Mouse (Mus musculus): Measurements from ENCODE around the gene Zfp579. TPM values are rescaled to one million over a fixed set of nuclear protein-coding genes. Genes with fewer than 3 reads are reported as not detected.

The Zfp579 gene
- polyA plus RNA-seq (2017; shearing (Covaris generic)): 25.9 TPM

GRCm38 (mm10) chr7:4996003-4996895, at the start of gene Zfp579:
Zfp579 (minus strand) TSS chr7:4996158.

GRCm38 (mm10) chr7:5038109-5038732, 42.3 kb upstream of the Zfp579 start, which contains the start of gene Zfp784:
Zfp784 (minus strand) TSS chr7:5038446.

GRCm38 (mm10) chr7:5033818-5034217, 37.9 kb upstream of the Zfp579 start, which contains the start of gene 4632433K11Rik:
4632433K11Rik (plus strand) TSS chr7:5034118.

GRCm38 (mm10) chr7:5020000-5020681, 24.2 kb upstream of the Zfp579 start, which contains the start of the genes Zfp865 and Ccdc106:
Zfp865 (plus strand) TSS chr7:5020376.
Ccdc106 (plus strand) TSS chr7:5020553.

GRCm38 (mm10) chr7:5015118-5016001, 19.4 kb upstream of the Zfp579 start, which contains the start of gene Gm44973:
Gm44973 (plus strand) TSS chr7:5015496.

GRCm38 (mm10) chr7:5014251-5015117, 18.5 kb upstream of the Zfp579 start, which contains the start of the genes Zfp524 and Fiz1:
Zfp524 (plus strand) TSS chr7:5014415.
Fiz1 (minus strand) TSS chr7:5014697.

GRCm38 (mm10) chr7:4971068-4971467, 24.9 kb downstream of the Zfp579 start, which contains the start of gene Sbk3:
Sbk3 (minus strand) TSS chr7:4971168.

GRCm38 (mm10) chr7:4964272-4964671, 31.7 kb downstream of the Zfp579 start, which contains the start of gene Sbk2:
Sbk2 (minus strand) TSS chr7:4964406.

Other genes with a start within 250 kb of the Zfp579 start
- 3.4 TPM for gene Cox6b2, start 243.1 kb downstream of the Zfp579 start, polyA plus RNA-seq (2017; shearing (Covaris generic))
- gene Fam71e2, start 224.9 kb downstream of the Zfp579 start, polyA plus RNA-seq (2017; shearing (Covaris generic)): not detected
- not detected for gene Il11, start 213.3 kb downstream of the Zfp579 start, polyA plus RNA-seq (2017; shearing (Covaris generic))
- not detected for gene Tmem190, start 213.2 kb downstream of the Zfp579 start, polyA plus RNA-seq (2017; shearing (Covaris generic))
- 13.4 TPM for gene Tmem238, start 206.5 kb downstream of the Zfp579 start, polyA plus RNA-seq (2017; shearing (Covaris generic))
- 323 TPM for gene Rpl28, start 203.3 kb downstream of the Zfp579 start, polyA plus RNA-seq (2017; shearing (Covaris generic))
- 106 TPM for gene Ube2s, start 183.6 kb downstream of the Zfp579 start, polyA plus RNA-seq (2017; shearing (Covaris generic))
- not detected for gene Shisa7, start 151.5 kb downstream of the Zfp579 start, polyA plus RNA-seq (2017; shearing (Covaris generic))
- gene Isoc2b, start 125.9 kb downstream of the Zfp579 start, polyA plus RNA-seq (2017; shearing (Covaris generic)): 33.3 TPM
- gene Isoc2a, start 119.0 kb downstream of the Zfp579 start, polyA plus RNA-seq (2017; shearing (Covaris generic)): 1.1 TPM
- gene Gm36210, start 89.6 kb downstream of the Zfp579 start, polyA plus RNA-seq (2017; shearing (Covaris generic)): not detected
- gene Zfp628, start 80.9 kb downstream of the Zfp579 start, polyA plus RNA-seq (2017; shearing (Covaris generic)): 2.6 TPM
- gene Nat14, start 74.1 kb downstream of the Zfp579 start, polyA plus RNA-seq (2017; shearing (Covaris generic)): 0.79 TPM
- gene Ssc5d, start 70.4 kb downstream of the Zfp579 start, polyA plus RNA-seq (2017; shearing (Covaris generic)): 0.17 TPM
- 0.25 TPM for gene Sbk2, start 31.8 kb downstream of the Zfp579 start, polyA plus RNA-seq (2017; shearing (Covaris generic))
- gene Sbk3, start 25.0 kb downstream of the Zfp579 start, polyA plus RNA-seq (2017; shearing (Covaris generic)): not detected
- 26.5 TPM for gene Zfp524, start 18.3 kb upstream of the Zfp579 start, polyA plus RNA-seq (2017; shearing (Covaris generic))
- 46.1 TPM for gene Fiz1, start 18.5 kb upstream of the Zfp579 start, polyA plus RNA-seq (2017; shearing (Covaris generic))
- 11.4 TPM for gene Gm44973, start 19.3 kb upstream of the Zfp579 start, polyA plus RNA-seq (2017; shearing (Covaris generic))
- 11.8 TPM for gene Zfp865, start 24.2 kb upstream of the Zfp579 start, polyA plus RNA-seq (2017; shearing (Covaris generic))
- gene Ccdc106, start 24.4 kb upstream of the Zfp579 start, polyA plus RNA-seq (2017; shearing (Covaris generic)): not detected
- not detected for gene 4632433K11Rik, start 38.0 kb upstream of the Zfp579 start, polyA plus RNA-seq (2017; shearing (Covaris generic))
- 3.6 TPM for gene Zfp784, start 42.3 kb upstream of the Zfp579 start, polyA plus RNA-seq (2017; shearing (Covaris generic))
- gene Zfp580, start 55.4 kb upstream of the Zfp579 start, polyA plus RNA-seq (2017; shearing (Covaris generic)): 7.4 TPM
- 113 TPM for gene U2af2, start 66.0 kb upstream of the Zfp579 start, polyA plus RNA-seq (2017; shearing (Covaris generic))
- gene Epn1, start 84.1 kb upstream of the Zfp579 start, polyA plus RNA-seq (2017; shearing (Covaris generic)): 35.8 TPM
- gene Rfpl4, start 120.8 kb upstream of the Zfp579 start, polyA plus RNA-seq (2017; shearing (Covaris generic)): not detected
- gene Rasl2-9, start 129.8 kb upstream of the Zfp579 start, polyA plus RNA-seq (2017; shearing (Covaris generic)): 0.31 TPM
- gene Vmn1r55, start 153.5 kb upstream of the Zfp579 start, polyA plus RNA-seq (2017; shearing (Covaris generic)): 0.07 TPM
- not detected for gene Vmn1r56, start 200.6 kb upstream of the Zfp579 start, polyA plus RNA-seq (2017; shearing (Covaris generic))
- not detected for gene Vmn1r57, start 222.3 kb upstream of the Zfp579 start, polyA plus RNA-seq (2017; shearing (Covaris generic))